Mouse (Mus musculus) liver, postnatal 0 days (tissue): Measurements from ENCODE around the gene 4933417A18Rik.

Source experiments
- CTCF ChIP-seq: sonication (generic); IDR thresholded peaks from 2 replicates; pipeline ENCODE4 v1.5.1; 2016; ENCODE audit warnings: antibody characterized with exemption, low read depth
- EP300 ChIP-seq: IDR thresholded peaks from 2 replicates; pipeline ENCODE4 v1.6.1; 2016; ENCODE audit warnings: antibody characterized with exemption, low read depth, mild to moderate bottlenecking

GRCm38 (mm10) chr13:34977410-34977809 is 53.2 kb downstream of the 4933417A18Rik start:
- TF ChIP-seq CTCF, result no peak
- TF ChIP-seq EP300, result no peak
